Mouse (Mus musculus) spleen, adult 2 months (tissue): ENCODE results near the gene Guf1.

ENCODE experiments used
- CTCF ChIP-seq: fragments of 200-500 bp; IDR thresholded peaks from 2 replicates; pipeline ENCODE4 v1.5.1; 2011; ENCODE audit warnings: mild to moderate bottlenecking, inconsistent platforms; ENCODE audit not compliant: insufficient read depth, insufficient read length, insufficient replicate concordance; ENCODE audit errors: extremely low read depth
- POLR2A ChIP-seq: fragments of 200-500 bp; IDR thresholded peaks from 2 replicates; pipeline ENCODE4 v1.6.1; 2011; ENCODE audit warnings: low read depth, low read length, inconsistent platforms

GRCm38 (mm10) chr5:69557404-69557935, 747 bp downstream of the Guf1 start:
- TF ChIP-seq CTCF (no peak), POLR2A (no peak)
